In genomic region chr13:96980561-96980960, GRCm38 (mm10) we compare ENCODE assay signal across 38 mouse cellular contexts. TPM values are rescaled to one million over a fixed set of nuclear protein-coding genes. Genes with fewer than 3 reads are reported as not detected.
"Had no signal": no experiment of that assay in that cellular context is flagged by ENCODE, and none has a peak within 500 bp of the region (broad histone marks: within the 10 kb centered on the region; RNA-seq: fewer than 3 reads in every experiment).

No protein-coding gene starts in this region.

- H3K9ac ChIP-seq: embryonic facial prominence, embryonic 12.5 days; embryonic facial prominence, embryonic 13.5 days; embryonic facial prominence, embryonic 15.5 days; forebrain, embryonic 12.5 days; forebrain, embryonic 13.5 days; forebrain, embryonic 15.5 days; forebrain, postnatal 0 days had no signal

- ATAC-seq: forebrain, embryonic 13.5 days; forebrain, embryonic 14.5 days; forebrain, embryonic 15.5 days; forebrain, embryonic 16.5 days; forebrain, postnatal 0 days had no signal

- H3K9me3 ChIP-seq: embryonic facial prominence, embryonic 10.5 days; embryonic facial prominence, embryonic 12.5 days; embryonic facial prominence, embryonic 13.5 days; embryonic facial prominence, embryonic 15.5 days; forebrain, embryonic 10.5 days; forebrain, embryonic 12.5 days; forebrain, embryonic 13.5 days; forebrain, embryonic 15.5 days had no signal

- H3K4me3 ChIP-seq: embryonic facial prominence, embryonic 10.5 days; embryonic facial prominence, embryonic 12.5 days; embryonic facial prominence, embryonic 13.5 days; embryonic facial prominence, embryonic 15.5 days; erythroblast, embryonic 14.5 days; forebrain, embryonic 10.5 days; forebrain, embryonic 12.5 days; forebrain, embryonic 13.5 days; forebrain, embryonic 15.5 days; gastrocnemius, adult 2 months; heart, adult 2 months had no signal

- H3K27ac ChIP-seq: embryonic facial prominence, embryonic 10.5 days; embryonic facial prominence, embryonic 12.5 days; embryonic facial prominence, embryonic 13.5 days; embryonic facial prominence, embryonic 15.5 days; forebrain, embryonic 10.5 days; forebrain, embryonic 12.5 days; forebrain, embryonic 13.5 days; forebrain, embryonic 15.5 days; gastrocnemius, adult 2 months; heart, adult 2 months had no signal

- H3K27me3 ChIP-seq: embryonic facial prominence, embryonic 12.5 days; embryonic facial prominence, embryonic 13.5 days; embryonic facial prominence, embryonic 15.5 days; forebrain, embryonic 12.5 days; forebrain, embryonic 13.5 days; forebrain, embryonic 15.5 days had no signal

- DNase-seq: cerebellum, adult 2 months; cerebellum, adult 8-10 months; cerebellum, adult 9-10 months; cerebellum, adult 9-11 months; cerebellum, postnatal 10 days; cerebellum, postnatal 14 days; cerebellum, postnatal 25 days; cerebellum, postnatal 36 days; embryo, embryonic 11 days; forebrain, postnatal 0 days; gastrocnemius, adult 2 months; gastrocnemius, postnatal 10 days; gastrocnemius, postnatal 14 days; gastrocnemius, postnatal 25 days; gastrocnemius, postnatal 36 days; heart, adult 18-20 months; heart, adult 2 months had no signal

- H3K36me3 ChIP-seq: embryonic facial prominence, embryonic 10.5 days; embryonic facial prominence, embryonic 12.5 days; embryonic facial prominence, embryonic 13.5 days; embryonic facial prominence, embryonic 15.5 days; forebrain, embryonic 10.5 days; forebrain, embryonic 12.5 days; forebrain, embryonic 15.5 days had no signal

- H3K4me1 ChIP-seq: embryonic facial prominence, embryonic 15.5 days; forebrain, embryonic 12.5 days; forebrain, embryonic 13.5 days; forebrain, embryonic 15.5 days had no signal

- H3K4me2 ChIP-seq: embryonic facial prominence, embryonic 12.5 days; embryonic facial prominence, embryonic 13.5 days; embryonic facial prominence, embryonic 15.5 days; forebrain, embryonic 12.5 days; forebrain, embryonic 13.5 days; forebrain, embryonic 15.5 days had no signal

RNA-seq across cellular contexts. Expression of gene 1700029F12Rik, which starts 53.6 kb away (rescaled TPM):
- total RNA-seq: common myeloid progenitor, adult 5-6 weeks; forebrain, postnatal 0 days; gastrocnemius, adult 18-20 months; gastrocnemius, adult 2 months; gastrocnemius, adult 8-10 months; gastrocnemius, postnatal 10 days; gastrocnemius, postnatal 14 days; gastrocnemius, postnatal 25 days; gastrocnemius, postnatal 36 days; gastrocnemius, postnatal 4 days; granulocyte monocyte progenitor cell, adult 5-6 weeks; heart, adult 18-20 months; heart, adult 2 months had no signal
- polyA plus RNA-seq: cerebellum, adult 2 months; cortical plate, adult 2 months; embryonic facial prominence, embryonic 10.5 days; embryonic facial prominence, embryonic 11.5 days; embryonic facial prominence, embryonic 12.5 days; embryonic facial prominence, embryonic 13.5 days; embryonic facial prominence, embryonic 14.5 days; embryonic facial prominence, embryonic 15.5 days; erythroblast, embryonic 14.5 days; forebrain, embryonic 10.5 days; forebrain, embryonic 11.5 days; forebrain, embryonic 12.5 days; forebrain, embryonic 13.5 days; forebrain, embryonic 14.5 days; forebrain, embryonic 15.5 days; forebrain, embryonic 16.5 days; forebrain, postnatal 0 days; frontal cortex, adult 2 months had no signal

RNA-seq across cellular contexts. Expression of gene Gcnt4, which starts 56.1 kb away (rescaled TPM):
- polyA plus RNA-seq: erythroblast, embryonic 14.5 days had no signal
